Mouse (Mus musculus) stomach, postnatal 0 days (tissue): Measurements from ENCODE around the gene Il4ra.

ENCODE experiments used
- CTCF ChIP-seq: IDR thresholded peaks from 2 replicates; pipeline ENCODE4 v1.5.1; 2016; ENCODE audit warnings: antibody characterized with exemption, low read depth, mild to moderate bottlenecking, moderate library complexity
- EP300 ChIP-seq: optimal IDR thresholded peaks from 2 replicates; pipeline ENCODE3; 2016; ENCODE audit warnings: antibody characterized with exemption

- TF ChIP-seq CTCF (no peak), EP300 (no peak)
Measured at GRCm38 (mm10) chr7:125625829-125626228, 73.9 kb downstream of the Il4ra start.
